Mouse (Mus musculus) myocyte (in vitro differentiated cells): ENCODE measurements around the gene Rbm46. TPM values are rescaled to one million over a fixed set of nuclear protein-coding genes. Genes with fewer than 3 reads are reported as not detected.

Source experiments
- H3K27me3 ChIP-seq: one replicate; pipeline ENCODE4 v1.6.1; 2011; ENCODE audit not compliant: control insufficient read depth, insufficient read depth, insufficient read length
- H3K36me3 ChIP-seq: one replicate; pipeline ENCODE4 v1.6.1; 2011; ENCODE audit not compliant: control insufficient read depth, insufficient read depth
- H3K4me2 ChIP-seq: one replicate; pipeline ENCODE4 v1.6.1; 2011; ENCODE audit warnings: low read depth, control low read depth
- H3K4me3 ChIP-seq: one replicate; pipeline ENCODE4 v1.5.1; 2011; ENCODE audit warnings: mild to moderate bottlenecking, control low read depth, moderate library complexity
- H3K79me2 ChIP-seq: one replicate; pipeline ENCODE4 v1.6.1; 2011; ENCODE audit not compliant: control insufficient read depth, insufficient read depth
- H3ac ChIP-seq: one replicate; pipeline ENCODE4 v1.6.1; 2011; ENCODE audit not compliant: control insufficient read depth, insufficient read length
- CEBPB ChIP-seq: IDR thresholded peaks from 2 replicates; pipeline ENCODE4 v1.6.1; 2011; ENCODE audit warnings: mild to moderate bottlenecking, moderate library complexity; ENCODE audit not compliant: poor library complexity, insufficient read depth, severe bottlenecking
- E2F4 ChIP-seq: IDR thresholded peaks from one replicate; pipeline ENCODE4 v1.6.1; 2011; ENCODE audit warnings: mild to moderate bottlenecking, control low read depth, moderate library complexity; ENCODE audit not compliant: insufficient read depth
- MAX ChIP-seq: IDR thresholded peaks from one replicate; pipeline ENCODE4 v1.6.1; 2011; ENCODE audit warnings: low read depth, mild to moderate bottlenecking, control low read depth
- MYOD1 ChIP-seq, 3 experiments: IDR thresholded peaks; one replicate each; pipeline ENCODE4 v1.6.1; 2011; ENCODE audit warnings: control low read depth in 2 of 3, low read depth in 2 of 3, mild to moderate bottlenecking in 2 of 3, moderate library complexity in 1 of 3; ENCODE audit not compliant: insufficient read length in 2 of 3, control insufficient read depth in 1 of 3
- MYOG ChIP-seq, 3 experiments: IDR thresholded peaks; one replicate each; pipeline ENCODE4 v1.6.1; 2011; ENCODE audit warnings: control low read depth in 2 of 3, low read depth in 2 of 3, mild to moderate bottlenecking in 2 of 3; ENCODE audit not compliant: insufficient read length in 2 of 3, control insufficient read depth in 1 of 3, insufficient read depth in 1 of 3
- POLR2A ChIP-seq: IDR thresholded peaks from one replicate; pipeline ENCODE4 v1.6.1; 2011; ENCODE audit warnings: low read depth, mild to moderate bottlenecking, control low read depth, moderate library complexity; ENCODE audit not compliant: insufficient read length
- POLR2AphosphoS2 ChIP-seq: IDR thresholded peaks from one replicate; pipeline ENCODE4 v1.6.1; 2011; ENCODE audit warnings: low read depth, control low read depth; ENCODE audit not compliant: insufficient read length
- REST ChIP-seq: IDR thresholded peaks from one replicate; pipeline ENCODE4 v1.6.1; 2011; ENCODE audit warnings: mild to moderate bottlenecking, control low read depth, moderate library complexity; ENCODE audit not compliant: insufficient read depth, insufficient read length
- SRF ChIP-seq: IDR thresholded peaks from one replicate; pipeline ENCODE4 v1.6.1; 2011; ENCODE audit warnings: low read depth; ENCODE audit not compliant: control insufficient read depth, insufficient read length
- TCF12 ChIP-seq: IDR thresholded peaks from one replicate; pipeline ENCODE4 v1.6.1; 2011; ENCODE audit warnings: mild to moderate bottlenecking, control low read depth; ENCODE audit not compliant: poor library complexity, insufficient read depth, severe bottlenecking
- TCF3 ChIP-seq: IDR thresholded peaks from one replicate; pipeline ENCODE4 v1.6.1; 2011; ENCODE audit warnings: low read depth, control low read depth; ENCODE audit not compliant: insufficient read length
- USF1 ChIP-seq: IDR thresholded peaks from one replicate; pipeline ENCODE4 v1.6.1; 2011; ENCODE audit warnings: low read depth, mild to moderate bottlenecking, control low read depth, moderate library complexity
- polyA plus RNA-seq: library from polyadenylated mRNA; unstranded; fragments of >200 nt; fragmentation: generic; extraction: Trizol; gene quantifications from one replicate; pipeline ENCODE4 v1.2.1, GENCODE M21; 2012; ENCODE audit warnings: missing spikeins

Rbm46 gene
- polyA plus RNA-seq, 1 experiment, result not detected

DNA sequence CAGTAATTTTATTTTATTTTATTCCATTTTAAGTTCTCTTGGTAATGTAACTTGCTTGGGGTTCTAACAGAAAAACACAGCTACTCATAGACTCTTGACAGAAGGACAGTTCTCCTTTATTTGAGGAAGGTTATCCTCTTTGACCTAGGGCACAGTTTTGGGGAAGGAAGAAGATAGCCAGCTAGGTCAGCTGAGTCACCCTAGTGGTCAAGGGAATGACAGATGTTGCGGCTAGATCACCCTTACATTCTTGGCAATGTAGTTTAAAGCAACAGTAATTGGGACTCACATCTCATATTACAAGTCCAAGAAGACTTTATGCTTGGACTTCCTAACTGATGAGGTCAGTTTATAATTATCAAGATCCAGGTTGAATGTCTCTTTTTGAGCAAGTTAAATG, 82.6 kb downstream of the Rbm46 start:
- Histone ChIP-seq H3K27me3 (no peaks in the 10 kb centered on the region), H3K4me2 (peak overlapping the region; percentile 35), H3ac (no peak overlapping the region), H3K4me3 (no peak overlapping the region), H3K79me2 (no peaks in the 10 kb centered on the region), H3K36me3 (no peaks in the 10 kb centered on the region)
- no peak for TF ChIP-seq POLR2A
- no peak for TF ChIP-seq CEBPB
- peak; percentile 8 to 91 (median 88) for TF ChIP-seq MYOD1 (IDR thresholded peaks at IDR 0.05; ENCODE audit: control insufficient read depth in 1 of 3, insufficient read length in 2 of 3, low read depth in 2 of 3)
- peak; percentile 47 for TF ChIP-seq TCF3
- peak; percentile 49 for TF ChIP-seq TCF12
- TF ChIP-seq MYOG (IDR thresholded peaks at IDR 0.05; ENCODE audit: control insufficient read depth in 1 of 3, insufficient read depth in 1 of 3, insufficient read length in 2 of 3, low read depth in 2 of 3), result peak in 2 of 3 experiments; percentile 32 to 82

DNA sequence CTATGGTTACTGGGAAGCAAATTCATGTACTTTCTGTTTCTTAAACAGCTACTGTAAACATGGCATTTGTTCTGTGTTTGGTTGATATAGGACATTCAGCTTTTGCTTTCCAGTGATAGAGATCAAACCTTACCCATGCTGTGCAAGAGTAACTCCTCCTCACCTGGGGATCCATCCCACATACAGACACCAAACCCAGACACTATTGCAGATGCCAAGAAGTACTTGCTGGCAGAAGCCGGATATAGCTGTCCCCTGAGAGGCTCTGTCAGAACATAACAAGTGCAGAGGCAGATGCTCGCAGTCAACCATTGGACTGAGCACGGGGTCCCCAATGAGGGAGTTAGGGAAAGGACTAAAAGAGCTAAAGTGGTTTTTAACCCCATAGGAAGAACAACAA, 84.6 kb downstream of the Rbm46 start:
- Histone ChIP-seq H3K4me3 (no peak overlapping the region), H3K79me2 (no peaks in the 10 kb centered on the region), H3K27me3 (no peaks in the 10 kb centered on the region), H3K4me2 (no peak overlapping the region), H3ac (no peak overlapping the region), H3K36me3 (no peaks in the 10 kb centered on the region)
- TF ChIP-seq MAX (no peak), E2F4 (no peak), CEBPB (no peak), POLR2A (no peak), USF1 (no peak), TCF12 (no peak), SRF (no peak), POLR2AphosphoS2 (no peak), MYOG (IDR thresholded peaks at IDR 0.05; ENCODE audit: control insufficient read depth in 1 of 3, insufficient read depth in 1 of 3, insufficient read length in 2 of 3, low read depth in 2 of 3) (no peak), MYOD1 (IDR thresholded peaks at IDR 0.05; ENCODE audit: control insufficient read depth in 1 of 3, insufficient read length in 2 of 3, low read depth in 2 of 3) (no peak), REST (no peak), TCF3 (no peak)

Other genes with a start within 250 kb of the Rbm46 start
- not detected for gene Lrat, start 27.5 kb upstream of the Rbm46 start, polyA plus RNA-seq
- gene Fgg, start 131.2 kb upstream of the Rbm46 start, polyA plus RNA-seq, result not detected
- not detected for gene Fga, start 149.6 kb upstream of the Rbm46 start, polyA plus RNA-seq
- gene Fgb, start 173.4 kb upstream of the Rbm46 start, polyA plus RNA-seq, result not detected
- 59.9 TPM for gene Plrg1, start 179.0 kb upstream of the Rbm46 start, polyA plus RNA-seq